Mouse (Mus musculus) bone marrow, adult 2 months (tissue): ENCODE data around the gene Sptbn4. TPM values are rescaled to one million over a fixed set of nuclear protein-coding genes. Genes with fewer than 3 reads are reported as not detected.

Source experiments
- H3K27ac ChIP-seq: fragments of 200-500 bp; 2 replicates; pipeline ENCODE4 v1.5.1; 2012; ENCODE audit warnings: low read depth, mild to moderate bottlenecking, control low read depth, inconsistent platforms, low read length; ENCODE audit not compliant: control insufficient read depth, poor library complexity, insufficient read depth
- H3K4me1 ChIP-seq: fragments of 200-500 bp; 2 replicates; pipeline ENCODE4 v1.6.1; 2011; ENCODE audit warnings: low read length; ENCODE audit not compliant: control insufficient read depth, insufficient read depth
- H3K4me3 ChIP-seq: fragments of 200-500 bp; replicated peaks from 2 replicates; pipeline ENCODE3; 2011; ENCODE audit warnings: mild to moderate bottlenecking, low read depth, low read length, control low read depth; ENCODE audit not compliant: control insufficient read depth
- CTCF ChIP-seq: fragments of 200-500 bp; IDR thresholded peaks from 2 replicates; pipeline ENCODE4 v1.5.1; 2011; ENCODE audit warnings: low read length, control low read depth; ENCODE audit not compliant: control insufficient read depth, insufficient read depth
- POLR2A ChIP-seq: fragments of 200-500 bp; IDR thresholded peaks from 2 replicates; pipeline ENCODE4 v1.6.1; 2011; ENCODE audit warnings: low read depth, mild to moderate bottlenecking, control low read depth, low read length, borderline replicate concordance; ENCODE audit not compliant: control insufficient read depth
- WGBS: fragments of 180-500 bp; shearing (Covaris S2); methylation state at CpG from one replicate; pipeline ENCODE4 v1.1.7; 2018; 5-methylcytosine and 5-hydroxymethylcytosine counted together
- polyA plus RNA-seq: library from polyadenylated mRNA; stranded (reverse); fragments of >200 nt; gene quantifications from 2 replicates; pipeline ENCODE4 v1.2.4, GENCODE M21; 2011; ENCODE audit warnings: low replicate concordance; ENCODE audit not compliant: missing spikeins, insufficient read depth, insufficient read length

Sptbn4 gene
- polyA plus RNA-seq, 1 experiment = 0.62 TPM

DNA sequence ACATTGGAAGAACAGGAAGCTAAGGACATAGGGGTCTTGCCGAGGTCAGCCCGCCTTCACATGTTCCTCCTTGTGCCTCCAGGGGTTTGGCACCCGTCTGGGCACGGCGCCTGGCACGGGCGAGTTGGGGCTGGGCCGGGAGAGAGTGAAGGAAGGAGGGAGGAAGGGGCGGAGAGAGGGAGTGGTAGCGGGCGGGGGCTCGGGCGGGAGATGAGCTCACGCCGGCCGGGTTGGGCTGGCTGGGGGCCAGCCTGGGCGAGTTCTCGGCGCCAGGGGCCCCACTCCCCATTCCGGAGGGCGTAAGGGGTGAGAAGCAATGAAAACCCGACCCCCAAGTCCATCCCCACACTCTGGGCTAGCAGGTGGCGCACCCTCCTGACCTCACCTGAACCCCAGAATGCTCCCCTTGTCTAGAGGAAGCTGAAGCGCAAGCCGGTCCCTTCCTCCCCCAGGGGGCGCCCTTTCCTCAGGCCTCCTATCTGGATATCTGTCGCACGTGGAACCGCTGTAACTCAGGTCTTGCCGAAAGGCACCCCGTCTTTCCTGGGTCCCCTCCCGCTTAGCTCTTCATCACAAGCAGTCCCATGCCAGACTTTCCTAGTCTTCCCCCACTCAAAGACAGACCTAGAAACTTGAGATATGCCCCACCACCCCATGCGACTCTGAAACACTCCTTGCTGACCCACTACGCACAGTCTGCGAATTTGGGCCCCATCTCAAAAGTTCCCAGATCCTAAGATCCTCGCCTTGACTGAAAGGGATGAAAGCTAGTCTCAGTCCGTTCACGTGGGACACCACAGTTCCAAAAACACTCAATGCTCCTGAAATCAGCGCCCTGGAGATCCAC lies 114.9 kb downstream of the Sptbn4 start:
- H3K4me3 ChIP-seq = no peak overlapping the region
- WGBS = 2% methylated on average over 39 of the region's 39 CpGs
- TF ChIP-seq POLR2A = no peak
- TF ChIP-seq CTCF = peak; percentile 88
- no peak overlapping the region for H3K27ac ChIP-seq
- H3K4me1 ChIP-seq = peaks cover 1% of the 10 kb centered on the region; the same call in 1 of the 2 replicates

- TF ChIP-seq POLR2A (no peak), CTCF (no peak)
- Histone ChIP-seq H3K27ac (no peak overlapping the region; the same call in 1 of the 2 replicates), H3K4me1 (peaks cover 1% of the 10 kb centered on the region; the same call in 1 of the 2 replicates), H3K4me3 (no peak overlapping the region)
- 3% methylated on average over 8 of the region's 8 CpGs for WGBS
Measured at GRCm38 (mm10) chr7:27331854-27332253, 115.6 kb downstream of the Sptbn4 start.

GRCm38 (mm10) chr7:27331541-27331851 lies 116.0 kb downstream of the Sptbn4 start:
- WGBS = 3% methylated on average over 8 of the region's 8 CpGs
- H3K4me3 ChIP-seq = no peak overlapping the region
- H3K4me1 ChIP-seq = peaks cover 1% of the 10 kb centered on the region; the same call in 1 of the 2 replicates
- no peak for TF ChIP-seq POLR2A
- TF ChIP-seq CTCF = no peak
- no peak overlapping the region; the same call in 1 of the 2 replicates for H3K27ac ChIP-seq

DNA sequence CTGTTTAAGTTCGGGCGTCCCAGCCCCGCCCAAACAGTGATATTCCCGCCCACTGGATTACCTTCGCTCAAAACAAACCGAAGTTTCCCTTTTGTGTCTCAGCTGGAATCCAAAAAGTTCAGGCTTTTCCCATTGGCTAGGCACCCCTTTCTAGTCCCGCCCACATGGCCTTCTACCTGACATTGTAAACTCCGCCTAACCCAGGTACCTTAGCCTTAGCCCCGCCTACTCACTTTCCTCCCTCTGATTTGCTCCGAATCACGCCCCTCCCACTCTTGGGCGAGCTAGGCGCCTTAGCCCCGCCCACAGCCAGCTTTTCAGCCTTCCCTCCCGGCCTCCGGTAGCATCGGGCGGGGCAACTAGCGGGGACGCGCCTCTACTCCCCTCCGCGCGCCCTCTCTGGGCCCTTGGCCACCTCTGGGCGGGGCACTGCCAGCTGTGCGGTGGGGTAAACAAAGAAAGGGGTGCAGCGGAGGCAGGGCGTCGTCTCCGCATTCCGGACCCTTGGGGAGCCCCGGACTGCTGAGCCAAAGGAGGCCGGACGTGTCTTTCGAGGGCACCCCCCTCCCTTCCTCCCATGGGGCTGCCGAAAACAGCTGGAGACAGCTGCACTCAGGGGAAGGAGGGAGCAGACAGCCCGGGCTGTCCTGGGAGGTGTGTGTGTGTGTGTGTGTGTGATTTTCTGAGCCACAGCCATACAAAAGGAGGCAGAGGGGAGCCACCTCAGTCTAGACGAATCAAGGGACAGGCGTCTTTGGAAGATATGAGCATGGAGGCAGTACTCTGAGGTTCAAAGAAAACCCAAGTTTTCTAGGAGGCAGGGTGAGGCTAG lies 116.6 kb downstream of the Sptbn4 start:
- TF ChIP-seq POLR2A = no peak
- TF ChIP-seq CTCF = no peak
- WGBS = under 1% methylated on average over 39 of the region's 39 CpGs
- H3K4me3 ChIP-seq = peak overlapping the region; percentile 53
- peak overlapping the region; percentile 39; the same call in 1 of the 2 replicates for H3K27ac ChIP-seq
- peaks cover 1% of the 10 kb centered on the region; the same call in 1 of the 2 replicates for H3K4me1 ChIP-seq

DNA sequence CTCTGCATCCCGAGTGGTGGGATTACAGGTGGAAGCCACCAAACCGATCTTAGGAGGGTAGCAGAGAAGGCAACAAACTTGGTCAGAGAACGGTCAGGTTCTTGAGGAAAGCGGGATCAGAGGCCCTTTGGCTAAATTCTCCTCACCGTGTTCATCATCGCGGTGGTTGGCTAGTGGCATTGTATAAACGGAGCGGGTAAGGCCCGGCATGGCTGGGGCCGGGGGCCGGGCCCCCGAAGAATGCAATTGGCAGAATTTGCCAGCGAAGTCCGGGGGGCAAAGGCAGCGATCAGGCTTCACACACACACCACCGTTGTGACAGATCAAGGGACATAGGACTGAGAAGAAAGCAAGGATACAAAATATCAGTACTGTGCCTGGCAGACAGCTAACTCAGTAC lies 117.5 kb downstream of the Sptbn4 start:
- no peak for TF ChIP-seq CTCF
- TF ChIP-seq POLR2A = no peak
- no peak overlapping the region for H3K27ac ChIP-seq
- 20% methylated on average over 17 of the region's 17 CpGs for WGBS
- H3K4me1 ChIP-seq = peaks cover 1% of the 10 kb centered on the region; the same call in 1 of the 2 replicates
- no peak overlapping the region for H3K4me3 ChIP-seq

DNA sequence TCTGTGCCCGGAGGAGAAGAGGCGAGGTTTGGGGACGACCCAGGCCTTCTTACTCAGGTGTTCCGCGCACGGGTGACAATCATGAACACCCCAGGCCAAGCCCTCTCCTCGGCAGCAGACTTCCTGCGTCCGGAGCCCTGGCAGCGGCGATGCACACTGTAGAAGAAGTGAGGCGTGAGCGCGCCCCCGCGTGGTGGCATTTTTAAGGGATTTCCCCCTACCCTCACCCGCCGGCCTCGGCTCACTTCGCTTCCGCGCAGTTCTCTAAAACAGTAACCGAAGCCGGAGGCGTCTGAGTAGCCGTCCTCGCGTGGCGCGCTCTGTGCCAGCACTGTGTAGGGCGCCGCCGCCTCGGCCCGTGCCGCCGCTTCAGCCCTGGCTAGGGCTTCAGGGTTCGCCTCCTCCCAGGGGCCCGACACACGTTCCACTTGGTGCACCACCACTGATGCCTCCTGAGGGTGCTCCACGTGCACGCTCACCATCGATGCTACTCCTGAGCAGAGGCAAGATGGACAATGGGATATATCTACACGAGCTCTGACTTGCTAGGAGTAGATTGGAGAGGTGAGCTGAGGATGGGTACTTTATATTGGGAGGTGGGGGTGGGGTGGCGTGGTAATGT lies 118.0 kb downstream of the Sptbn4 start:
- H3K27ac ChIP-seq = no peak overlapping the region
- H3K4me3 ChIP-seq = no peak overlapping the region
- peak; percentile 69 for TF ChIP-seq CTCF
- TF ChIP-seq POLR2A = no peak; the same call in 1 of the 2 replicates
- peaks cover 1% of the 10 kb centered on the region; the same call in 1 of the 2 replicates for H3K4me1 ChIP-seq
- WGBS = 2% methylated on average over 45 of the region's 45 CpGs

- no peak for TF ChIP-seq POLR2A
- no peak for TF ChIP-seq CTCF
- Histone ChIP-seq H3K27ac (no peak overlapping the region), H3K4me1 (peaks cover 1% of the 10 kb centered on the region; the same call in 1 of the 2 replicates), H3K4me3 (no peak overlapping the region)
- WGBS = 22% methylated on average over 16 of the region's 16 CpGs
Measured at GRCm38 (mm10) chr7:27328648-27329047, 118.8 kb downstream of the Sptbn4 start.
